Mouse (Mus musculus) ES-E14 (cell line): ENCODE measurements around the gene Tgif2. TPM values are rescaled to one million over a fixed set of nuclear protein-coding genes. Genes with fewer than 3 reads are reported as not detected.

ENCODE experiments used
- DNase-seq: peaks from one replicate; pipeline ENCODE4 v3.0.0-alpha.2; 2013; ENCODE audit warnings: low read depth, low spot score
- H3K27ac ChIP-seq: 2 replicates; pipeline ENCODE4 v1.5.1; 2012; ENCODE audit warnings: low read depth, mild to moderate bottlenecking, low read length, moderate library complexity, mixed read lengths; ENCODE audit not compliant: poor library complexity, insufficient read depth, severe bottlenecking
- H3K36me3 ChIP-seq: 2 replicates; pipeline ENCODE4 v1.6.1; 2012; ENCODE audit warnings: mild to moderate bottlenecking, low read length, moderate library complexity, mixed read lengths; ENCODE audit not compliant: control insufficient read depth, poor library complexity, insufficient read depth, severe bottlenecking
- H3K4me1 ChIP-seq, 2 experiments: fragments of 150-350 bp in 1 of 2; sonication (generic) in 1 of 2; 2 replicates each; pipeline ENCODE4 v1.6.1; 2012; ENCODE audit warnings: low read length in 2 of 2, mild to moderate bottlenecking in 1 of 2, mixed read lengths in 1 of 2; ENCODE audit not compliant: control insufficient read depth in 2 of 2, insufficient read depth in 2 of 2, poor library complexity in 1 of 2
- H3K4me3 ChIP-seq, 2 experiments: fragments of 150-350 bp in 1 of 2; sonication (generic) in 1 of 2; 2 replicates each; pipeline ENCODE4 v1.5.1; 2012; ENCODE audit warnings: low read length in 2 of 2, low read depth in 1 of 2, mild to moderate bottlenecking in 1 of 2, mixed read lengths in 1 of 2; ENCODE audit not compliant: insufficient read depth in 1 of 2, poor library complexity in 1 of 2, severe bottlenecking in 1 of 2
- H3K9ac ChIP-seq: 2 replicates; pipeline ENCODE4 v1.6.1; 2012; ENCODE audit warnings: low read depth, mild to moderate bottlenecking, low read length, mixed read lengths; ENCODE audit not compliant: poor library complexity, insufficient read depth, severe bottlenecking
- H3K9me3 ChIP-seq: fragments of 150-350 bp; sonication (generic); 2 replicates; pipeline ENCODE4 v1.6.1; 2012; ENCODE audit warnings: low read depth, mild to moderate bottlenecking, low read length; ENCODE audit not compliant: control insufficient read depth, insufficient read depth
- CHD2 ChIP-seq: IDR thresholded peaks from 2 replicates; pipeline ENCODE4 v1.6.1; 2014; ENCODE audit warnings: mild to moderate bottlenecking, low read depth, low read length, inconsistent platforms
- HCFC1 ChIP-seq: IDR thresholded peaks from 2 replicates; pipeline ENCODE4 v1.6.1; 2012; ENCODE audit warnings: low read length, inconsistent platforms, borderline replicate concordance; ENCODE audit not compliant: insufficient read depth
- MAFK ChIP-seq: IDR thresholded peaks from 2 replicates; pipeline ENCODE4 v1.6.1; 2014; ENCODE audit warnings: mild to moderate bottlenecking, low read depth, low read length, inconsistent platforms; ENCODE audit not compliant: insufficient read depth
- ZC3H11A ChIP-seq: IDR thresholded peaks from 2 replicates; pipeline ENCODE4 v1.6.1; 2012; ENCODE audit warnings: low read depth, mild to moderate bottlenecking, inconsistent platforms, low read length, borderline replicate concordance
- ZNF384 ChIP-seq: IDR thresholded peaks from 2 replicates; pipeline ENCODE4 v1.6.1; 2012; ENCODE audit warnings: low read depth, low read length, inconsistent platforms
- in situ Hi-C, 2 experiments: fragments of 600-800 bp; cut with MboI; formaldehyde crosslinking; loops; one replicate each; pipeline ENCODE4 v1.15.1; 2025; ENCODE audit warnings: low sequenced_read_pairs in 2 of 2, inconsistent platforms in 1 of 2; ENCODE audit not compliant: unreplicated experiment in 2 of 2
- total RNA-seq: library from RNA; depleted of rRNA; stranded (reverse); fragments of 300-350 nt; gene quantifications from 2 replicates; pipeline ENCODE4 v1.2.3, GENCODE M21; 2012

Tgif2 gene
- total RNA-seq, 1 experiment: 32.2 TPM

- no peak for DNase-seq
- Histone ChIP-seq H3K4me3 (no peak overlapping the region), H3K36me3 (no peaks in the 10 kb centered on the region), H3K27ac (no peak overlapping the region), H3K9me3 (no peaks in the 10 kb centered on the region), H3K9ac (no peak overlapping the region), H3K4me1 (peaks cover 0 to 3% of the 10 kb centered on the region in 2 experiments; a peak in 2 of 4 replicates)
- no peak for TF ChIP-seq ZC3H11A
- TF ChIP-seq MAFK: no peak
- TF ChIP-seq ZNF384: no peak
- TF ChIP-seq HCFC1: no peak
- TF ChIP-seq CHD2: no peak
- in situ Hi-C loops: no loop called here
Measured at GRCm38 (mm10) chr2:156892821-156893220, 53.0 kb downstream of the Tgif2 start.

DNA sequence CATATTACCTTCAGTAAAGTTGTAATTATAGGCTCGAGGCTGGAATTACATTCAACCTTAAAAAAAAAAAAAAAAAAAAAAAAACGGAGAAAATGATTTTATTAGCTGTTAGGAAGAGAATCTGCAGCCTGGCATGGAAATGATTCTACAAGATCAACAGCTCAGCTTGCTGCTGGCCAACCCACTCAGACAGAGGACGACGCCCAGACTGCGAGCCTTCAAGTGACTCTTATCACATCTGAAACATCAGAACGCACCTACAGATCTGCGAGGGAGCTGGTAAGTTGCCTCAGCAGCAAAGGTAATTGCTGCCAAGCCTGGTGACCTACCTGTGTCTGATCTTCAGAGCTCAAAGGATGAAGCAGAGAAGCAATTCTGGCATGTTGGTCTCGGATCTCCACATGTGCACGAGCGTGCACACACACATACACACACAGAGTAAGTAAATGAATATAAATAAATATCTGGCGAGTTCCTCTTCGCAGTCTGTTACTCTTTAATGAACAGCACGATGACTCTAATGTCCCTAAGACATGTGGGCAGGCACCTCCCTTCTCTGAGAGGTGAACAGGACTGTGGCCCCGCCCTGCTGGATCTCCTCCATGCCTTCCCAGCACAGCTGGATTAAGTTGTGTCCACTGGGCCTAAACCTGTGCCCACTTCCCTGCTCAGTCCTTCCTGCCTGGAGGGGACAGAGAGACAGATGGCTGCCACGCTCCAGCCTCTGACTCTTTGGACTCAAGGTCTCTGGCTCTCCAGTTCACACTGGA, 54.9 kb downstream of the Tgif2 start:
- Histone ChIP-seq H3K27ac (no peak overlapping the region), H3K4me3 (no peak overlapping the region), H3K36me3 (no peaks in the 10 kb centered on the region), H3K9me3 (no peaks in the 10 kb centered on the region), H3K4me1 (peaks cover 0 to 3% of the 10 kb centered on the region in 2 experiments; a peak in 2 of 4 replicates), H3K9ac (no peak overlapping the region)
- TF ChIP-seq ZNF384: no peak
- TF ChIP-seq HCFC1: no peak
- no peak for TF ChIP-seq CHD2
- no peak for TF ChIP-seq MAFK
- no peak for TF ChIP-seq ZC3H11A
- in situ Hi-C loops: no loop called here
- no peak for DNase-seq

GRCm38 (mm10) chr2:156896384-156896914, 56.6 kb downstream of the Tgif2 start:
- Histone ChIP-seq H3K4me1 (peaks cover 0 to 3% of the 10 kb centered on the region in 2 experiments; a peak in 2 of 4 replicates), H3K9ac (no peak overlapping the region), H3K4me3 (no peak overlapping the region), H3K27ac (no peak overlapping the region), H3K9me3 (no peaks in the 10 kb centered on the region), H3K36me3 (no peaks in the 10 kb centered on the region)
- in situ Hi-C loops: no loop called here
- TF ChIP-seq ZNF384: no peak
- no peak for TF ChIP-seq ZC3H11A
- TF ChIP-seq HCFC1: no peak
- TF ChIP-seq MAFK: no peak
- no peak for TF ChIP-seq CHD2
- no peak for DNase-seq

DNA sequence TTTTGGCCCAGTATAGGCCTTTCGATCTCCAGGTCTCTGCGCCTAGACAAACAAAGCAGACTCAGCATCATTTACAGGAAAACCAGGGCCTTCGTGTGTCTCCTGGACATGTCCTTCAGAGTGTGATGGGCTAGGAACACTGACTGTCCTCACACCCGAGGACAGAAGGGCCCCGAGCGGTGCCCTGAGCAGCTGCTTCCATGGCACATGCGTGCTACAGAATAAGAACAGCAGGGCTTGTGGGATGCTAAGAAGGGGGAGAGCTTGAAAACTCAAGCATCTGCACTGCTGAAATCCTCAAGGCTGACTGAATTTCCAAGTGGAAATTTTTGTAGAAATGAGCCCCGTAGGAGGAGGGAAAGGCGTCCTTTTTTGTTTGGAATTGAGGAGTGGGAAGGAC, 57.2 kb downstream of the Tgif2 start:
- DNase-seq: no peak
- Histone ChIP-seq H3K9me3 (no peaks in the 10 kb centered on the region), H3K36me3 (no peaks in the 10 kb centered on the region), H3K9ac (no peak overlapping the region), H3K4me3 (no peak overlapping the region), H3K27ac (no peak overlapping the region), H3K4me1 (peaks cover 0 to 3% of the 10 kb centered on the region in 2 experiments; a peak in 2 of 4 replicates)
- TF ChIP-seq MAFK: no peak
- no peak for TF ChIP-seq ZC3H11A
- TF ChIP-seq ZNF384: no peak
- no peak for TF ChIP-seq CHD2
- TF ChIP-seq HCFC1: no peak
- in situ Hi-C loops: no loop called here
